Mouse (Mus musculus) spleen, adult 2 months (tissue): ENCODE results near the gene Taco1. TPM values are rescaled to one million over a fixed set of nuclear protein-coding genes. Genes with fewer than 3 reads are reported as not detected.
"Not testable (repeated sequence)": the region's sequence is repeated elsewhere in the genome, so short reads cannot be mapped to it uniquely, and the experiment has no call there.

ENCODE experiments used
- DNase-seq, 2 experiments: peaks; one replicate each; pipeline versions ENCODE4 v3.0.0 to v3.0.0-alpha.2; 2012 to 2021; ENCODE audit warnings: low spot score in 2 of 2, low read depth in 1 of 2
- H3K27ac ChIP-seq: fragments of 200-500 bp; 2 replicates; pipeline ENCODE4 v1.5.1; 2012; ENCODE audit warnings: low read length, inconsistent platforms; ENCODE audit not compliant: insufficient read depth
- H3K27me3 ChIP-seq: fragments of 200-500 bp; 2 replicates; pipeline ENCODE4 v1.6.1; 2012; ENCODE audit warnings: mild to moderate bottlenecking, moderate library complexity, low read length, inconsistent platforms; ENCODE audit not compliant: control insufficient read depth, insufficient read depth
- H3K36me3 ChIP-seq: fragments of 200-500 bp; 2 replicates; pipeline ENCODE4 v1.6.1; 2012; ENCODE audit warnings: mild to moderate bottlenecking, low read length, inconsistent platforms; ENCODE audit not compliant: control insufficient read depth, insufficient read depth
- H3K4me1 ChIP-seq: fragments of 200-500 bp; 2 replicates; pipeline ENCODE4 v1.6.1; 2011; ENCODE audit warnings: inconsistent platforms; ENCODE audit not compliant: control insufficient read depth, insufficient read depth, insufficient read length
- H3K4me3 ChIP-seq: fragments of 200-500 bp; 2 replicates; pipeline ENCODE4 v1.5.1; 2011; ENCODE audit warnings: mild to moderate bottlenecking, inconsistent platforms; ENCODE audit not compliant: insufficient read depth, insufficient read length; ENCODE audit errors: extremely low read depth
- CTCF ChIP-seq: fragments of 200-500 bp; IDR thresholded peaks from 2 replicates; pipeline ENCODE4 v1.5.1; 2011; ENCODE audit warnings: mild to moderate bottlenecking, inconsistent platforms; ENCODE audit not compliant: insufficient read depth, insufficient read length, insufficient replicate concordance; ENCODE audit errors: extremely low read depth
- POLR2A ChIP-seq: fragments of 200-500 bp; IDR thresholded peaks from 2 replicates; pipeline ENCODE4 v1.6.1; 2011; ENCODE audit warnings: low read depth, low read length, inconsistent platforms
- WGBS: fragments of 180-500 bp; shearing (Covaris S2); methylation state at CpG from one replicate; pipeline ENCODE4 v1.1.7; 2018; 5-methylcytosine and 5-hydroxymethylcytosine counted together
- polyA plus RNA-seq: library from polyadenylated mRNA; depleted of rRNA; stranded (reverse); fragments of >200 nt; gene quantifications from 2 replicates; pipeline ENCODE4 v1.2.3, GENCODE M21; 2012

Gene Taco1
- polyA plus RNA-seq, 1 experiment, result 6.1 TPM

- TF ChIP-seq POLR2A, result no peak
- TF ChIP-seq CTCF, result no peak
- DNase-seq, result no peak
- 73% methylated on average over 1 of the region's 1 CpGs for WGBS
- Histone ChIP-seq H3K27ac (no peak overlapping the region), H3K4me1 (no peaks in the 10 kb centered on the region; the same call in 1 of the 2 replicates), H3K36me3 (peaks cover 21% of the 10 kb centered on the region), H3K27me3 (no peaks in the 10 kb centered on the region), H3K4me3 (no peak overlapping the region)
These were observed 5.3 kb upstream of the Taco1 start for GRCm38 (mm10) chr11:106060549-106060948.

- Histone ChIP-seq H3K27ac (no peak overlapping the region), H3K36me3 (peaks cover 15% of the 10 kb centered on the region; the same call in 1 of the 2 replicates), H3K27me3 (no peaks in the 10 kb centered on the region), H3K4me1 (no peaks in the 10 kb centered on the region), H3K4me3 (no peak overlapping the region)
- WGBS, result 93% methylated on average over 1 of the region's 1 CpGs
- DNase-seq, result no peak
- TF ChIP-seq POLR2A (no peak), CTCF (no peak)
These were observed 4.5 kb upstream of the Taco1 start for GRCm38 (mm10) chr11:106061311-106061710.

- Histone ChIP-seq H3K27ac (no peak overlapping the region), H3K27me3 (no peaks in the 10 kb centered on the region), H3K4me3 (no peak overlapping the region), H3K36me3 (peaks cover 8% of the 10 kb centered on the region; the same call in 1 of the 2 replicates), H3K4me1 (no peaks in the 10 kb centered on the region; the same call in 1 of the 2 replicates)
- WGBS, result 95% methylated on average over 5 of the region's 5 CpGs
- DNase-seq, result no peak
- no peak for TF ChIP-seq POLR2A
These were observed 2.1 kb upstream of the Taco1 start for GRCm38 (mm10) chr11:106063756-106064155.

GRCm38 (mm10) chr11:106065073-106065922, 563 bp upstream of the Taco1 start:
- TF ChIP-seq POLR2A (no peak), CTCF (no peak)
- H3K27me3 ChIP-seq, result no peaks in the 10 kb centered on the region
- H3K36me3 ChIP-seq, result no peaks in the 10 kb centered on the region
- no peak for DNase-seq
- H3K4me3 ChIP-seq, result peak overlapping the region; percentile 72
- peak overlapping the region; percentile 70; the same call in 1 of the 2 replicates for H3K27ac ChIP-seq
- H3K4me1 ChIP-seq, result no peaks in the 10 kb centered on the region; the same call in 1 of the 2 replicates
- WGBS, result 38% methylated on average over 18 of the region's 18 CpGs

GRCm38 (mm10) chr11:106066616-106067015, 755 bp downstream of the Taco1 start:
- WGBS, result 8% methylated on average over 23 of the region's 23 CpGs
- Histone ChIP-seq H3K27ac (peak overlapping the region; percentile 70; the same call in 1 of the 2 replicates), H3K4me3 (peak overlapping the region; percentile 72)
- not testable (repeated sequence) for H3K4me1 ChIP-seq, H3K36me3 ChIP-seq, H3K27me3 ChIP-seq
- peak; percentile 25 to 70 for DNase-seq

- H3K27ac ChIP-seq, result no peak overlapping the region
- H3K4me1 ChIP-seq, result no peaks in the 10 kb centered on the region
- no peak for DNase-seq
- no peaks in the 10 kb centered on the region for H3K27me3 ChIP-seq
- peaks cover 7% of the 10 kb centered on the region for H3K36me3 ChIP-seq
- TF ChIP-seq POLR2A (no peak), CTCF (no peak)
- 54% methylated on average over 3 of the region's 3 CpGs for WGBS
- H3K4me3 ChIP-seq, result no peak overlapping the region
These were observed 7.9 kb downstream of the Taco1 start for GRCm38 (mm10) chr11:106073774-106074173.

GRCm38 (mm10) chr11:106076321-106076720, 10.5 kb downstream of the Taco1 start:
- Histone ChIP-seq H3K4me3 (no peak overlapping the region), H3K4me1 (no peaks in the 10 kb centered on the region), H3K36me3 (peaks cover 7% of the 10 kb centered on the region), H3K27me3 (no peaks in the 10 kb centered on the region), H3K27ac (no peak overlapping the region)
- peak; percentile 65 to 77 for DNase-seq
- TF ChIP-seq POLR2A (no peak), CTCF (peak; percentile 85)
- WGBS, result under 1% methylated on average over 4 of the region's 4 CpGs
